Mouse (Mus musculus) midbrain, embryonic 11.5 days (tissue): ENCODE results near the gene Mgarp. TPM values are rescaled to one million over a fixed set of nuclear protein-coding genes. Genes with fewer than 3 reads are reported as not detected.
A peak's percentile ranks its signal among the peaks of the same experiment; 100 is the strongest.

Experiments
- ATAC-seq: fragments of 200-750 bp; cut with Nextera tagmentation; 2 replicates; pipeline ENCODE4 v1.8.0; 2017; ENCODE audit warnings: moderate TSS enrichment, moderate library complexity; ENCODE audit not compliant: low FRiP score
- DNase-seq: peaks from one replicate; pipeline ENCODE4 v3.0.0; 2015; ENCODE audit warnings: low spot score; ENCODE audit errors: missing footprints
- H3K27ac ChIP-seq: fragments of 300-500 bp; sonication (generic); 2 replicates; pipeline ENCODE4 v1.5.1; 2014; ENCODE audit warnings: low read depth, low read length
- H3K27me3 ChIP-seq: fragments of 300-500 bp; sonication (generic); 2 replicates; pipeline ENCODE4 v1.6.1; 2014; ENCODE audit warnings: mild to moderate bottlenecking, low read length, moderate library complexity, mixed read lengths; ENCODE audit not compliant: control insufficient read depth, insufficient read depth
- H3K36me3 ChIP-seq: fragments of 300-500 bp; sonication (generic); 2 replicates; pipeline ENCODE4 v1.6.1; 2014; ENCODE audit warnings: mild to moderate bottlenecking, low read length, moderate library complexity, mixed read lengths; ENCODE audit not compliant: control insufficient read depth, insufficient read depth
- H3K4me1 ChIP-seq: fragments of 300-500 bp; sonication (generic); 2 replicates; pipeline ENCODE4 v1.6.1; 2014; ENCODE audit warnings: low read length; ENCODE audit not compliant: control insufficient read depth, insufficient read depth
- H3K4me2 ChIP-seq: fragments of 300-500 bp; sonication (generic); 2 replicates; pipeline ENCODE4 v1.6.1; 2014; ENCODE audit warnings: mild to moderate bottlenecking, moderate library complexity
- H3K4me3 ChIP-seq: fragments of 300-500 bp; sonication (generic); 2 replicates; pipeline ENCODE4 v1.5.1; 2014; ENCODE audit warnings: low read depth, low read length
- H3K9ac ChIP-seq: fragments of 300-500 bp; sonication (generic); 2 replicates; pipeline ENCODE4 v1.6.1; 2014; ENCODE audit warnings: low read length
- H3K9me3 ChIP-seq: fragments of 300-500 bp; sonication (generic); 2 replicates; pipeline ENCODE4 v1.6.1; 2016; ENCODE audit warnings: low read length; ENCODE audit not compliant: control insufficient read depth
- WGBS: fragments of 180-500 bp; shearing (Covaris S2); extraction: QIAGEN DNeasy Blood & Tissue Kit; methylation state at CpG from one replicate; pipeline ENCODE4 v1.1.7; 2014; 5-methylcytosine and 5-hydroxymethylcytosine counted together
- polyA plus RNA-seq: library from polyadenylated mRNA; unstranded; fragments of >200 nt; fragmentation: Nextera tagmentation; extraction: Ambion mirVana; gene quantifications from 2 replicates; pipeline ENCODE4 v1.2.1, GENCODE M21; 2014

The Mgarp gene
- polyA plus RNA-seq, 1 experiment from 2014 or later, result 26.9 TPM

DNA sequence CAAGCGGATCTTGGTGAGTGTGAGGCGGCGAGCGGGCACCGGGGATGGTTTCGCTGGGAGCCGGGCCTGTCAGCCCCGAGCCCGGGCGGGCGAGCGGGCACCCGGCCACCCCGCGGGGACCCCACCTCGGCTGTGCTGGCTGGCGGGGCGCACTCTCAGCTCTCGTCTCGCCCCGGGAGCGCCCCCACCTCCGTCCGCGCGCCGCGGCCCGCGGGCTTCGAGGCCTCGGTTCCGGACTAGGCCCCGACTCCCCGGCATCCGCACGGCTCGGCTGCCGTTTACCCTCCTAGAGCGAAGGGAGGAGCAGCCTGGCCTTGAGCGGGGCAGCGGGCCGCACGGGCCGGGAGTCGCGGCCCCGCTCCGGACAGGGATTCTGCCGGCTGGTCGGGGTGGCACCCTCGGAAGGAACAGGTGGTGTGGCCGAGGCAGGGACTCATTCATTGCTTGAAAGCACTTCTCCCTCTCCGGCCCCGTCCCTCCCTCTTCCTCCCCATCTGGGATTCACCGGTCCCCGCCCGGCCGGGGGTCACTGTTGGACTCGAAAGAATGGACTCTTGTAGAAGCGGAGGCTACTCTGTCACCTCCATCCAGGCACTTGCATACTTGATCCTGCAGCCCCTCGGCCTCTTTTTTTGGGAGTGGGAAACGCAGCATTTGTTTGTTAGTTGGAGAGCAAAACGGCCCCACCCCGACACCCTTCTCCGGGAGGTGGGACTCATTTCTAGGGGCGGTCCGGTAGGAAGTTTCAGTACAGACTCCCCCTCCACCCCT is 20.0 kb upstream of the Mgarp start:
- peak; percentile 68 for ATAC-seq
- Histone ChIP-seq H3K9me3 (no peaks in the 10 kb centered on the region), H3K4me2 (peak overlapping the region; percentile 79), H3K27ac (peak overlapping the region; percentile 87), H3K27me3 (no peaks in the 10 kb centered on the region), H3K36me3 (no peaks in the 10 kb centered on the region; the same call in 1 of the 2 replicates), H3K4me3 (peak overlapping the region; percentile 76), H3K9ac (peak overlapping the region; percentile 93), H3K4me1 (peaks cover 18% of the 10 kb centered on the region)
- WGBS, result under 1% methylated on average over 63 of the region's 68 CpGs
- peak; percentile 94 for DNase-seq

DNA sequence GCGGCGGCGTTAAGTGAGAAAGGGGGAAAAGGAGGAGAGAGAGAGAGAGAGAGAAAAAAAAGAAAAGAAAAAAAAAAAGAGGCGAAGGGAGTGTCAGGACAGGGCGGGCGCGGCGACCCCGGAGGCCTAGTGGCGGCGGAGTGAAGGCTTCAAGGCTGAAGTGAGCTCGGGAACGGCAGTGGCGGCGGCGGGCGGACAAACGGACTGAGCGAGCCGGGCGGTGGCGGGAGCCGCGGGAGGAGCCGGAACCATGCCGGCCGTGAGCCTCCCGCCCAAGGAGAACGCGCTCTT is 19.5 kb upstream of the Mgarp start:
- no peaks in the 10 kb centered on the region for H3K27me3 ChIP-seq
- H3K36me3 ChIP-seq, result no peaks in the 10 kb centered on the region; the same call in 1 of the 2 replicates
- peak overlapping the region; percentile 76 for H3K4me3 ChIP-seq
- H3K4me1 ChIP-seq, result peaks cover 18% of the 10 kb centered on the region
- peak; percentile 77 for ATAC-seq
- H3K4me2 ChIP-seq, result peak overlapping the region; percentile 79
- H3K9ac ChIP-seq, result peak overlapping the region; percentile 93
- H3K27ac ChIP-seq, result peak overlapping the region; percentile 87
- DNase-seq, result no peak
- H3K9me3 ChIP-seq, result no peaks in the 10 kb centered on the region
- under 1% methylated on average over 30 of the region's 30 CpGs for WGBS

DNA sequence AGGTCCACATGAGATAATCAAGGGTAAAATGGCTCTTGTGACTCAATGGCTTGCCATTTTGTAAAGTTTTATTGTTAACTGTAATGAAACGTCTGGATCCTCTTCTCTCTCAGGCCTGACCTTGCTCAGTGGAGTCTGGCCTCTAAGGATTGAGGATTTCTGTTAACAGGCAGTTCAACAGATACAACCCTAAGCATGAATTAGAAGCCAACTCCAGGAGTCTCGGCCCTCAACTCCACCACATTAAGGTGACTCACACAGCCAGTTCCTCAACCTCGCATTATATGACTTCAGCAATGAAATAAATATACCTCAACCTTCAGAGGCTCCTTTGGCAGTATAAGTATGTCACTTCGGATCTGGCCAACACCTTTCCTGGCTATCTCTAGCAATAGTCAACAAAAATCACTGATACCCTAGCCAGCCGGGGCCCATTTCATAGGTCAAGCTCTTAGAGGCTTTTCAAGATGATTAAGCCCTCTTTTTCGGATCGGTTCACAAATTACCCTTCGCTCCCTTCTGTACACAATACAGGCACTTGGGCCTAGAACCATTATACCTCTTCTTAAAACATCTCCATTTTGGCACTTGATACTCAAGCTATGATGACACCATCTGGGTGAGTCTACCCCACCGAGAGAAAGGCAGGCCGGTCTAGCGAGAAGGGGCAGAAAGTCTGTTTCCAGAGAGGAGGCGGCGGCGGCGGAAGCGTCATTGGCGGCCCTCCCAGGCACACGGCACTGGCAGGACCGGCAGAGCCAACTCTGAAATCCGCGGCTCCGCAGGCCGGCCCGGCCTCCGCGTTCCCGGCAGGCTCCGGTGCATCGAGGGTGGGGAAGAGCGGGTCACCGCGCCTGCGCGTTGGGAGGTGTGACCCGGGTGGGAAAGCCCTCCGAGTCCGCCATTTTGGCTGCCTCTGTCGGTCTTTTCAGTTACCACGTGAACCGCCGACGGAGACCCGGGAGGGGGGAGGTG is 18.8 kb upstream of the Mgarp start, which contains the start of gene Naa15:
Naa15 (plus strand) TSS at position 51 of the 975 bp plus-strand sequence.
- peak; percentile 99 for DNase-seq

DNA sequence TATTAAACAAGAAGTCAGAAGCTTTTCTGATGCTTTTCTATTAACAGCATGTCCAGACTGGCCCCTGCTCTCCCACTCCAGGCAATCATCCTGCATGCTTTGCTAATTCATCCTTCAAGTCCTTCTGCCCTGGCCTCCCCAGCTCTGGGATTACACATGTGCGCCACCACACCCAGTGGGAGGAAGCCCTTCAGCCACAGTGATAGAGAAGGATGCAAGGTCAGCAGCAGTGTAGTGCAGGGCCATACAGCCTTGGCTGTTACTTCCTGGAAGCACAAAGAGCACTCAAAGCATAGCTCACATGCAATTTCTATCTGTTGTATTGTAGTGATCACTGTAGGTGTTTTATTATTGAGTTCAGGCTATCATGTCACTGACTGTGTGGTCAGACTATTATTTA is 16.7 kb upstream of the Mgarp start:
- DNase-seq (no peak), ATAC-seq (no peak)
- H3K9me3 ChIP-seq, result no peaks in the 10 kb centered on the region
- no peak overlapping the region for H3K4me3 ChIP-seq
- H3K36me3 ChIP-seq, result no peaks in the 10 kb centered on the region
- H3K4me1 ChIP-seq, result peaks cover 18% of the 10 kb centered on the region
- no peak overlapping the region for H3K4me2 ChIP-seq
- no peaks in the 10 kb centered on the region for H3K27me3 ChIP-seq
- H3K9ac ChIP-seq, result no peak overlapping the region
- H3K27ac ChIP-seq, result no peak overlapping the region
- WGBS, result 81% methylated on average over 1 of the region's 1 CpGs

More for the DNA sequence above, 18.8 kb upstream of the Mgarp start, which contains the start of gene Naa15:
- peak within 1 kb of the TSS; percentile 87 for H3K27ac ChIP-seq
- ATAC-seq, result peak; percentile 94
- no peaks in the 10 kb centered on the region; the same call in 1 of the 2 replicates for H3K36me3 ChIP-seq
- peak within 1 kb of the TSS; percentile 76 for H3K4me3 ChIP-seq
- peaks cover 18% of the 10 kb centered on the region for H3K4me1 ChIP-seq
- WGBS, result 4% methylated on average over 43 of the region's 43 CpGs
- H3K9me3 ChIP-seq, result no peaks in the 10 kb centered on the region
- H3K9ac ChIP-seq, result peak within 1 kb of the TSS; percentile 93
- H3K27me3 ChIP-seq, result no peaks in the 10 kb centered on the region
- peak within 1 kb of the TSS; percentile 79 for H3K4me2 ChIP-seq

DNA sequence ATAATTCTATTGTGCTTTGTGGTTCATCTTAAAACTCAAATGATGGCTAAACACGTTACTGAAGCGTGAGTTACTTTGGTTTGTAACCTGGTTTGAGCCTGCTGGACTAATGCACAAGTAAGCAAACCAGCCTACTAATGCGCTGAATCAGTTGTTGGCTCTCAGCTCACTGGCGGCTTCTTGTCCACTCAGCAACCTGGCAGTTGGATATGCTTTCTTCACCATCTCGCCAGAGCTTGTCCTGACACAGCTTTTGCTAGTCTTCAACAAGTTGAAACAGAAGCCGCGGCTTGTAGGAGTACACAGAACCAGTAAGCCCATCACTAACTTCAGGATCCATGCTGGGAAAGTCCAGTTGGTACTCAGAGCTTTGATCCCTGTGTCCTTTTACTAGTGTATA is 15.9 kb upstream of the Mgarp start:
- no peaks in the 10 kb centered on the region for H3K36me3 ChIP-seq
- DNase-seq (no peak), ATAC-seq (no peak)
- H3K27ac ChIP-seq, result no peak overlapping the region
- no peaks in the 10 kb centered on the region for H3K27me3 ChIP-seq
- 91% methylated on average over 7 of the region's 7 CpGs for WGBS
- peaks cover 18% of the 10 kb centered on the region for H3K4me1 ChIP-seq
- H3K9ac ChIP-seq, result no peak overlapping the region
- H3K4me3 ChIP-seq, result no peak overlapping the region
- no peaks in the 10 kb centered on the region for H3K9me3 ChIP-seq
- H3K4me2 ChIP-seq, result no peak overlapping the region

DNA sequence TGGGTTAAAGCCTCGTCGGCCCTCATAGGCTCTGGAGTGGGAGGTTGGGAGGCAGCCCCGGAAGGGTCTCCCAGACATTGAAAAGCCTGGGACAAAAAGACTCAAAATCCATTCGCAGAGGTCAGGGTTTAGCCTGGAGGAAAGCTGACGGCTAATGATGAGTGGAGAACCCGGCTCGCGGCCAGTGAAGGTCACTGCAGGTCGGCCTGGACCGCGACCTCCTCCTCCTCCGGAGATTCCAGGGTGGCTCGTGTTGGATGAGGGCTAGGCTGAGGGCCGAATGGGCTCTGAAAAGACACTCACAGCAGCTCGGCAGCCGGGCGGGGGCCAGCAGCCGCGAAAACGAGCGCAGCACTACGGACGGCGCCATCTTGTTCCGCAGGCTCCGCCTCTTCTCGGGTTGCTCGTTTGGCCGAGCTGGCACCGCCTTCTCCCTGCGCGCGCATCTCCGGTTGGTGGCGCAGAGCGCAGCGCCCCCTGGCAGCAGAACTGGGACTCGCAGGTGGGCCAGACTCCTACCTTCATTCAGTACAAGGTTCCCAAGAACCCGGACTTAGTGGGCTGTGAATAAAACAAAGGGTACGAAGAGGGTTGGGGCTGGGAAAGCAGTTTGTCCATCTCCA is 12.1 kb upstream of the Mgarp start, which contains the start of gene Ndufc1:
Ndufc1 (minus strand) TSS at position 428 of the 623 bp plus-strand sequence.
- no peaks in the 10 kb centered on the region for H3K27me3 ChIP-seq
- ATAC-seq (peak; percentile 94), DNase-seq (peak; percentile 100)
- H3K27ac ChIP-seq, result peak within 1 kb of the TSS; percentile 96
- no peaks in the 10 kb centered on the region; the same call in 1 of the 2 replicates for H3K36me3 ChIP-seq
- under 1% methylated on average over 40 of the region's 40 CpGs for WGBS
- H3K9me3 ChIP-seq, result no peaks in the 10 kb centered on the region
- peak within 1 kb of the TSS; percentile 78 for H3K4me3 ChIP-seq
- H3K9ac ChIP-seq, result peak within 1 kb of the TSS; percentile 95
- peak within 1 kb of the TSS; percentile 59 for H3K4me2 ChIP-seq
- peaks cover 6% of the 10 kb centered on the region for H3K4me1 ChIP-seq

DNA sequence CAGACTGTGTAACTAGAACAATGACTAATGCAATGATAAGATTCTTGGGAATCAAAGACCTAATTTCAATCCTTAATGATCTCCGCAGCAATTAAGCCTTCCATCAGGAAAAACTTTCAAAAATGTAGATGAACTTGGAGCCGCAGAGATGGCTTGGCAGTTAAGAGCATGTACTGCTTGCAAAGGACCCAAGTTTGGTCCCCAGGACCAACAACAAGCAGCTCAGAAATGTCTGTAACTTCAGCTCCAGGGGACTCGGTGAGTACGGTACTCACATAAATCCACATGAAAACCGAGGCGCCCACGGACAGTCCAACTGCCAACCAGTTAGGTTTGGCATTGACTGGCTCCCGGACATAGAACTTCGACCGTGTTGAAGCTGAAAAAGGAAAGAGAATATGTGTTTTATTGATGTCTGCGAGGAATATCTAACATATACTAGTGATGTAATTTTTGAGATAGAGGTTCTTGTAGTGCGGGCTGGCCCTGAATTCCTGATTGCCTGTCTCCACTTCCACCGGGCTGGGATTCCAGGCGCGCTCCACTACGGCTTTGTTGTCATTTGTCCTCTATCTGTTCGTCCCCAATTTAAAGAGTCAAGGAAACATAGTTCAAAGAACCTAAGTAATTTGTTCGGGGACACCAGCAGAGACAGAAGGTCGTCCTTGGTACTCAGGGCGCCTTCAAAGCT is 11.5 kb upstream of the Mgarp start:
- Histone ChIP-seq H3K27ac (peak overlapping the region; percentile 96), H3K4me1 (peaks cover 6% of the 10 kb centered on the region), H3K27me3 (no peaks in the 10 kb centered on the region), H3K36me3 (no peaks in the 10 kb centered on the region; the same call in 1 of the 2 replicates), H3K9me3 (no peaks in the 10 kb centered on the region), H3K4me3 (peak overlapping the region; percentile 78), H3K9ac (peak overlapping the region; percentile 95), H3K4me2 (peak overlapping the region; percentile 59)
- 23% methylated on average over 20 of the region's 20 CpGs for WGBS
- ATAC-seq (no peak), DNase-seq (peak; percentile 84)

DNA sequence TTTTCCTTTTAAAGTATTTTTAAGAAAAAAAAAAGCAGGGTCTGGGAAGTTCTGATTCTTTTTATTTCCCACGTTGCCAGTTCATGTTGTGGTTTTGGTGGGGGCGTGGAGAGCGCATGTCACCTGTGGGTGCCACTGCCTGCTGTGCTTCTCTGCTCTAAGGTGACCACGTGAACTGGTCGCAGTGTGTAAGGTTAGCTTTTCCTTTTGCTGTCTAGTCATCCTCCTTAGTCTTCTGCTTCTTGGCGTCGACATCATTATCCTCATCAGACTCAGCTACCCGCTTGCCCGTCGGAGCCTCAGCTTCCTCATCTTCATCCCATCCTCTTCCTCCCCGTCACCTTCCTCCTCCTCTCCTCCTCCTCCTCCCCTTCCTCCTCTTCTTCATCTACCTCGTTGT is 6.1 kb upstream of the Mgarp start:
- no peak for ATAC-seq
- H3K4me1 ChIP-seq, result peaks cover 9% of the 10 kb centered on the region
- no peaks in the 10 kb centered on the region for H3K9me3 ChIP-seq
- no peak overlapping the region for H3K9ac ChIP-seq
- no peak overlapping the region for H3K4me3 ChIP-seq
- WGBS, result 96% methylated on average over 12 of the region's 12 CpGs
- DNase-seq, result no peak
- H3K4me2 ChIP-seq, result no peak overlapping the region
- H3K36me3 ChIP-seq, result no peaks in the 10 kb centered on the region; the same call in 1 of the 2 replicates
- no peaks in the 10 kb centered on the region for H3K27me3 ChIP-seq
- H3K27ac ChIP-seq, result no peak overlapping the region
